Mouse (Mus musculus): ENCODE data around the gene Cyp19a1.

DNA sequence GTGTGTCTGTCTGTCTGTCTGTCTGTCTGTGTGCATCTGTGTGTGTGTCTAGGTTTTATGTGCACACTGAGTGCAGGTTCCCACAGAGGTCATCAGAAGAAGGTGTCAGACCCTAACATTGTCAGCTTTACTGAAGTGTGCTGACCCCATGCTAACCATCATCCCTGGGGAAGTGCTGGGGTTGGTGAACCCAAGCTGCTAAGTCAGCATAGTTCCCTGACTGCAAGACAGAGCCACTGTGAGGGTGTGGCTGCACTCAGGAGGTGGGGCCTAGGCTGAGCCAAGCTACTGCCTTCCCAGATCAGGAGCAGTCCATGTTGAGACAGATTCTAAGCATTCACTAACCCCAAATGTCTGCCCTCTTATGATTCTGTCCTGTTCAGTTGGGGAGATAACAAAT lies 31.9 kb upstream of the Cyp19a1 start:
- TF ChIP-seq TAL1 (IDR thresholded peaks at IDR 0.05; ENCODE audit: low read length): no peak
- no peak for TF ChIP-seq GATA1 (IDR thresholded peaks at IDR 0.05; ENCODE audit: low read length)
